Comparison of ENCODE assay signal across 9 mouse cellular contexts in the genomic region with DNA sequence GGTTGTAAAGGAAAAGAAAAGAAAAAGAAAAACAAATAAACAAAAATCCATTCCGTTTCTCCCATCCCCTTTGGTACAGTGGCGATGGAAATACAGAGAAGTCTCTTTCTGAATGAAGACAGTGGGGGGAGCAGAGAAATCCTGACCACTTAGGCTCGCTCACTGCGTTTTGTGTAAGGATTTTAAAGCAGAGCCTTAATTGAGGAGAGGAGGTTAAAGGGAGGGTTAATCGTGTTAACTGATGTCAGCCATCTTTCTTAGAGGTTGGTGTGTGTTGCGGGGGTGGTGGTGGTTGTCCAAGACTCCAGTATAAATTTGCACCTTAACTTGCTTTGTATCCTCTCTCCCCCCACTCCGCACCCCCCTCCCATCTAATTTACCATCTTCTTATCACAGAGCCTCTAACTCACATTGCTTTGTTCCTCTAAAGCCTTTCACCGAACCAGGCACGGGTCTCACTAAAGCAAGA. TPM values are rescaled to one million over a fixed set of nuclear protein-coding genes. Genes with fewer than 3 reads are reported as not detected.
A peak's percentile ranks its signal among the peaks of the same experiment; 100 is the strongest.
DNase-seq lines count a peak whose midpoint lies in the region; ATAC-seq and TF ChIP-seq lines count a peak whose summit lies in the region.
"Had no signal": no experiment of that assay in that cellular context is flagged by ENCODE, and none has a peak within 500 bp of the region (broad histone marks: within the 10 kb centered on the region; RNA-seq: fewer than 3 reads in every experiment).

No protein-coding gene starts in this region.

- H3K4me2 ChIP-seq in lung, postnatal 0 days (replicated peaks; ENCODE audit: low read depth, low read length) = peak overlapping the region; percentile 97
- peak overlapping the region; percentile 57 for H3K4me2 ChIP-seq in forebrain, embryonic 14.5 days (ENCODE audit: low read length)
- H3K4me2 ChIP-seq in liver, embryonic 14.5 days (ENCODE audit: low read depth) = peak overlapping the region; percentile 100
- peak overlapping the region; percentile 89 for H3K4me2 ChIP-seq in stomach, embryonic 15.5 days

- H3K9me3 ChIP-seq in lung, postnatal 0 days (ENCODE audit: low read length) = no peaks in the 10 kb centered on the region
- no peaks in the 10 kb centered on the region for H3K9me3 ChIP-seq in forebrain, embryonic 14.5 days (replicated peaks; ENCODE audit: control insufficient read depth, low read length)
- no peaks in the 10 kb centered on the region for H3K9me3 ChIP-seq in liver, embryonic 14.5 days (ENCODE audit: control insufficient read depth, low read length)
- H3K9me3 ChIP-seq in stomach, embryonic 15.5 days = no peaks in the 10 kb centered on the region

- peaks cover 3% of the 10 kb centered on the region for H3K4me1 ChIP-seq in lung, postnatal 0 days (ENCODE audit: insufficient read depth, low read depth, low read length)
- peaks cover 8% of the 10 kb centered on the region for H3K4me1 ChIP-seq in forebrain, embryonic 14.5 days (ENCODE audit: control insufficient read depth, insufficient read depth, low read length)
- H3K4me1 ChIP-seq in liver, embryonic 14.5 days (replicated peaks; ENCODE audit: control insufficient read depth in 2 of 2, insufficient read depth in 2 of 2, low read length in 1 of 2) = peaks cover 15 to 19% of the 10 kb centered on the region in 2 experiments
- H3K4me1 ChIP-seq in stomach, embryonic 15.5 days = peaks cover 16% of the 10 kb centered on the region

- H3K27ac ChIP-seq in lung, postnatal 0 days (ENCODE audit: low read length) = peak overlapping the region; percentile 91
- H3K27ac ChIP-seq in forebrain, embryonic 14.5 days (ENCODE audit: low read depth, low read length) = no peak overlapping the region
- peak overlapping the region; percentile 98 for H3K27ac ChIP-seq in liver, embryonic 14.5 days
- peak overlapping the region; percentile 94 for H3K27ac ChIP-seq in stomach, embryonic 15.5 days

- H3K36me3 ChIP-seq in lung, postnatal 0 days (ENCODE audit: insufficient read depth, low read length) = no peaks in the 10 kb centered on the region; the same call in 1 of the 2 replicates
- H3K36me3 ChIP-seq in forebrain, embryonic 14.5 days (ENCODE audit: control insufficient read depth, insufficient read depth, low read length) = peaks cover 13% of the 10 kb centered on the region
- peaks cover 15% of the 10 kb centered on the region for H3K36me3 ChIP-seq in liver, embryonic 14.5 days (replicated peaks; ENCODE audit: control insufficient read depth, insufficient read depth, low read depth)
- H3K36me3 ChIP-seq in stomach, embryonic 15.5 days = no peaks in the 10 kb centered on the region; the same call in 1 of the 2 replicates

- TF ChIP-seq CTCF in lung, postnatal 0 days (IDR thresholded peaks at IDR 0.05) = no peak
- TF ChIP-seq CTCF in liver, embryonic 14.5 days (IDR thresholded peaks at IDR 0.05; ENCODE audit: low read depth) = no peak

- no peak for ATAC-seq in lung, postnatal 0 days
- ATAC-seq in forebrain, embryonic 14.5 days = no peak
- ATAC-seq in liver, embryonic 14.5 days (ENCODE audit: insufficient read depth) = peak; percentile 36
- no peak for ATAC-seq in stomach, embryonic 15.5 days (ENCODE audit: insufficient read depth, low FRiP score, low read depth)
- ATAC-seq in granulocyte monocyte progenitor cell, adult 5-6 weeks (replicated peaks; ENCODE audit: poor library complexity, severe bottlenecking) = no peak

- H3K4me3 ChIP-seq in lung, postnatal 0 days (ENCODE audit: low read depth, low read length) = peak overlapping the region; percentile 63
- peak overlapping the region; percentile 66; the same call in 1 of the 2 replicates for H3K4me3 ChIP-seq in forebrain, embryonic 14.5 days (ENCODE audit: low read depth, low read length)
- H3K4me3 ChIP-seq in liver, embryonic 14.5 days (ENCODE audit: insufficient read depth in 1 of 2, low read depth in 2 of 2, low read length in 2 of 2) = peak overlapping the region; percentile 67 to 93
- peak overlapping the region; percentile 65 for H3K4me3 ChIP-seq in stomach, embryonic 15.5 days (replicated peaks)

- H3K9ac ChIP-seq in lung, postnatal 0 days (replicated peaks; ENCODE audit: low read depth) = 0 out of 2 replicates have a peak overlapping the region, but pooled peaks have one; percentile 29
- H3K9ac ChIP-seq in forebrain, embryonic 14.5 days (ENCODE audit: low read length) = peak overlapping the region; percentile 79; the same call in 1 of the 2 replicates
- H3K9ac ChIP-seq in liver, embryonic 14.5 days (replicated peaks) = peak overlapping the region; percentile 91
- no peak overlapping the region for H3K9ac ChIP-seq in stomach, embryonic 15.5 days

- DNase-seq in lung, postnatal 0 days (ENCODE audit: low spot score) = no peak
- DNase-seq in lung, postnatal 4 days = no peak
- no peak for DNase-seq in forebrain, embryonic 14.5 days (ENCODE audit: low spot score)
- DNase-seq in liver, embryonic 14.5 days (ENCODE audit: low read depth in 3 of 3, low spot score in 3 of 3) = peak in 1 of 3 experiments; percentile 12
- no peak for DNase-seq in thymus, adult 18-20 months
- no peak for DNase-seq in urinary bladder, postnatal 36 days (ENCODE audit: low spot score in 2 of 2)

- WGBS in lung, postnatal 0 days = 39% methylated on average over 9 of the region's 9 CpGs
- 51% methylated on average over 9 of the region's 9 CpGs for WGBS in forebrain, embryonic 14.5 days
- WGBS in liver, embryonic 14.5 days (ENCODE audit: insufficient replicate concordance) = 16% methylated on average over 9 of the region's 9 CpGs
- 33% methylated on average over 9 of the region's 9 CpGs for WGBS in stomach, embryonic 15.5 days

- no peak for TF ChIP-seq EP300 in lung, postnatal 0 days (IDR thresholded peaks at IDR 0.05)
- no peak; the same call in 1 of the 2 replicates for TF ChIP-seq EP300 in liver, embryonic 14.5 days (IDR thresholded peaks at IDR 0.05; ENCODE audit: low read depth)

- no peaks in the 10 kb centered on the region for H3K27me3 ChIP-seq in lung, postnatal 0 days (replicated peaks; ENCODE audit: insufficient read depth, low read length)
- no peaks in the 10 kb centered on the region for H3K27me3 ChIP-seq in forebrain, embryonic 14.5 days (replicated peaks; ENCODE audit: control insufficient read depth, insufficient read depth, low read length)
- no peaks in the 10 kb centered on the region for H3K27me3 ChIP-seq in liver, embryonic 14.5 days (ENCODE audit: control insufficient read depth, insufficient read depth, low read length)
- H3K27me3 ChIP-seq in stomach, embryonic 15.5 days (replicated peaks) = no peaks in the 10 kb centered on the region

RNA-seq across cellular contexts. Expression of a gene that starts 1.0 kb away (rescaled TPM):
- polyA plus RNA-seq in lung, postnatal 0 days (2015; fragmentation: Nextera tagmentation; extraction: Ambion mirVana) = 5.4 and 5.9 TPM in 2 replicates
- 5.6 and 5.9 TPM in 2 replicates for polyA plus RNA-seq in forebrain, embryonic 14.5 days (2014; fragmentation: Nextera tagmentation; extraction: Ambion mirVana)
- 14.8 and 19.2 TPM in 2 replicates for polyA plus RNA-seq in liver, embryonic 14.5 days (2012; rRNA removed)
- 4.9 and 5.2 TPM in 2 replicates for polyA plus RNA-seq in liver, embryonic 14.5 days (2014; fragmentation: Nextera tagmentation; extraction: Ambion mirVana)
- polyA plus RNA-seq in stomach, embryonic 15.5 days (2015; fragmentation: Nextera tagmentation; extraction: Ambion mirVana) = 5.1 and 5.5 TPM in 2 replicates
- total RNA-seq in granulocyte monocyte progenitor cell, adult 5-6 weeks (2014; fragmentation: Nextera tagmentation) = 20.4 and 25.4 TPM in 2 replicates
- 13.1 and 13.8 TPM in 2 replicates for total RNA-seq in granulocyte monocyte progenitor cell, adult 5-6 weeks (2017)

RNA-seq across cellular contexts. Expression of a gene that starts 10.7 kb away (rescaled TPM):
- 8.7 and 8.9 TPM in 2 replicates for polyA plus RNA-seq in lung, postnatal 0 days (2015; fragmentation: Nextera tagmentation; extraction: Ambion mirVana)
- polyA plus RNA-seq in forebrain, embryonic 14.5 days (2014; fragmentation: Nextera tagmentation; extraction: Ambion mirVana) = 4.0 and 4.9 TPM in 2 replicates
- 0.17 and 0.58 TPM in 2 replicates for polyA plus RNA-seq in liver, embryonic 14.5 days (2012; rRNA removed)
- 2.8 and 3.2 TPM in 2 replicates for polyA plus RNA-seq in liver, embryonic 14.5 days (2014; fragmentation: Nextera tagmentation; extraction: Ambion mirVana)
- polyA plus RNA-seq in stomach, embryonic 15.5 days (2015; fragmentation: Nextera tagmentation; extraction: Ambion mirVana) = 7.1 and 7.3 TPM in 2 replicates
- total RNA-seq in granulocyte monocyte progenitor cell, adult 5-6 weeks (2014; fragmentation: Nextera tagmentation) = 16.8 and 25.2 TPM in 2 replicates
- total RNA-seq in granulocyte monocyte progenitor cell, adult 5-6 weeks (2017) = 7.6 and 9.3 TPM in 2 replicates
- total RNA-seq: neutrophil, adult 5-6 weeks had no signal

RNA-seq across cellular contexts. Expression of a gene that starts 10.8 kb away (rescaled TPM):
- 22.0 and 30.1 TPM in 2 replicates for polyA plus RNA-seq in lung, postnatal 0 days (2015; fragmentation: Nextera tagmentation; extraction: Ambion mirVana)
- 5.8 and 6.6 TPM in 2 replicates for polyA plus RNA-seq in forebrain, embryonic 14.5 days (2014; fragmentation: Nextera tagmentation; extraction: Ambion mirVana)
- polyA plus RNA-seq in liver, embryonic 14.5 days (2012; rRNA removed) = 0.81 and 0.94 TPM in 2 replicates
- polyA plus RNA-seq in liver, embryonic 14.5 days (2014; fragmentation: Nextera tagmentation; extraction: Ambion mirVana) = 2.8 and 3.5 TPM in 2 replicates
- 23.8 and 25.6 TPM in 2 replicates for polyA plus RNA-seq in stomach, embryonic 15.5 days (2015; fragmentation: Nextera tagmentation; extraction: Ambion mirVana)
- 18.2 and 18.7 TPM in 2 replicates for total RNA-seq in granulocyte monocyte progenitor cell, adult 5-6 weeks (2014; fragmentation: Nextera tagmentation)
- total RNA-seq in granulocyte monocyte progenitor cell, adult 5-6 weeks (2017) = 12.8 and 14.5 TPM in 2 replicates
